Mouse (Mus musculus) gastrocnemius, postnatal 10 days (tissue): ENCODE measurements around the gene Npas3. TPM values are rescaled to one million over a fixed set of nuclear protein-coding genes. Genes with fewer than 3 reads are reported as not detected.

Experiments used
- DNase-seq: peaks from one replicate; pipeline ENCODE4 v3.0.0; 2021; ENCODE audit warnings: mixed read lengths
- total RNA-seq, 2 experiments: library from RNA; stranded (reverse); gene quantifications; 2 replicates each; pipeline ENCODE4 v1.2.3; 2021

The Npas3 gene
- total RNA-seq, 2 experiments from 2014 or later, result 2.6 to 4.8 TPM

DNA sequence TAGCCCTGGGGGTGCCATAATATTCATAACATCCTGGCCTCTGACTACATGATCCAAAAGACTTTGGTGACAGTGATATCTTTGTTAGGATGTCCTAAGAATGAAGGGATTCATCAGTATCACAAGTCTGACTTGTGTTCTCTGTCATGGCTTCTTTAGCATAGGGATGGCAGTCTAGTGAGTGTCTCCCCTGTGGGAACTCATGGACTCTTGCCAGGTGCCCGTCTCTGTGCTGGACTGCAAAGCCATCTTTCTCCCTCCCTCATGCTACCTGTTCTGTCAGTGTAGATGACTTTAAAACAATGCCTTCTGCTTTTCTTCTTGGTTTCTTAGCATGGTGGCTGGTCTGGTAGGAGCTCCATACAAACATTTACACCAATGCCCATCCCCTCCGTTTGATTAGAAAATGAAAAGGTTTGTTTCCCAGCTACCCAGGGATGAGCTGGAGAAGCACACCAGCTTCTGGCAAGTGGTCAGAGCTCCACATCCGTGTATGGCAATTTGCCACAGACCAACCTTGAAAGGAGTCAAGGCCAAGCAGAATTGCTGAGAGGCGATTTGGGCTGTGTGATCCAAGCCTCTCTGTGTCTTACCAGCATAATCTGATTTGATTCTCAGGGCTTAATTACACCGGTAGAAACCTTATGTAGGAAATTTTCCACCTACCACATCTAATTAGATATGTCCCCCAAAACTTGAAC, 616.1 kb downstream of the Npas3 start:
- no peak for DNase-seq

DNA sequence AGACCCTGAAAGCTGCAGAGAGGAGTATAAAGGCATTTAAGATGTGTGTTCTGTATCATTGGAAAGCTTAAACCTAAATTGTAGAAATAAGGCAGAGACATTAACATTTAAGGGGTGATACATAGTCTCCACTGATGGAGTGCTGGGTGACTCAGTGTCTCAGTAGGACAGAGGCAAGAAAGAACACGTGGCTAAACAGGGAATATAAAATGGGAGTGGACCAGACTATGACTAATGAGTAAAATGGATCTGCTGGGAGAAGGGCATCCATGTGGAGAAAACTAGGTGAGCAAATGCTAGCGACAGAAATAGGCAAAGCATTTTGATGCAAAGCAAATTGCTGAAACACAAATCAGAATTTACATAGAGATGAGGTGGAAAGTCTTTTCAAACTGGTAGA, 617.2 kb downstream of the Npas3 start:
- DNase-seq, result no peak

DNA sequence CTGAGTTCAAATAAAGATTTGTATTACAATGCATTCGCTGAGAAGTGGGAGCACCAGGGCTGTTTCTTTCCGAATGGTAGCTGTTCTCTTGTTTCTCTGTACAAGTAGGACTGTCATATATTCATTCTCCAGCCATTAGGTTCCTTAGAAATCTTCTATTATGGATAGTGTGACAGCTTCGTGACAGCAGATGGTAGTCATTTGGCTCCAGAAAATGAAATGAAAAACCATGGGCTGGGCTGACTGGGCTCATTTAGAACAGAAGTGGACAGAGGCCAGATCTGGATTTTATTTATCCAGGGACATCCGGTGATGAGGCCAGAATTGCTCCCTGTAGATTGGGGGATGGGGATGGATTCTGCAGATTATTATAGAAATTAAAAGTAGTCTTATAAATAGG, 621.5 kb downstream of the Npas3 start:
- no peak for DNase-seq

DNA sequence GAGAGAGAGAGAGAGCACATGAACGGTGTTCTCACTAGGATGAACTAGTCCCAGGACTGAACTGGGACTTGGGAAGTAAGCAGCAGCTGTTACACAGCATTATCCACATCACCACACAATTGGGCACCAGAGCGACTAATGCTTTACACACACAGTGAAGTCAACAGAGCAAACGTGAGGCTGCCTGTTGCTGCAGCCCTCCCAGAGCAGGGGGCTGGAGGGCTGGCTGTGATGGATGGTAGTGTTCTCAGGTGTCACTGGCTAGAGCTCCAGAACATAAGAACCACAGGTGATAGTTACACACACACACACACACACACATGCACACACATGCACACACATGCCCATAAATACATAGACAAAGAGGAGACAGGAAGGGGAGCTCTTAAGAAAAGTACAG, 626.7 kb downstream of the Npas3 start:
- no peak for DNase-seq

DNA sequence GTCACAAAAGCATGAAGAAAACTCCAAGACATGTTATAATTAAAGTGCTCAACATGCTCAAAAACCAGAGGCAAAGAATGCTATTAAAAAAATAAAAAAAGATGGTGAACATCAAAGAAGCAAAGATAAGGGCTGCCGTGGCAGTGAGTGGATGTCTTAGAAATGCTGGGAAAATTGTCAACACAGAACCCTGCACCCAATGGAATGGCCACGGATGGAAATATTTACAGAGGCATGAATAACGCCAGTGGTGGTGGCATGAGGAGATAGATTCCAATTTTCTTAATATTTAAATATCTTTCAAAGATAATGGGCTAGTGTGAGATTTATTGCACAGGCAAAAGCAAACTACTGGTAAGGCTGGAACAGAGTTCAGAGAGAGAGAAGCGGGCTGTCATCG, 628.2 kb downstream of the Npas3 start:
- no peak for DNase-seq

DNA sequence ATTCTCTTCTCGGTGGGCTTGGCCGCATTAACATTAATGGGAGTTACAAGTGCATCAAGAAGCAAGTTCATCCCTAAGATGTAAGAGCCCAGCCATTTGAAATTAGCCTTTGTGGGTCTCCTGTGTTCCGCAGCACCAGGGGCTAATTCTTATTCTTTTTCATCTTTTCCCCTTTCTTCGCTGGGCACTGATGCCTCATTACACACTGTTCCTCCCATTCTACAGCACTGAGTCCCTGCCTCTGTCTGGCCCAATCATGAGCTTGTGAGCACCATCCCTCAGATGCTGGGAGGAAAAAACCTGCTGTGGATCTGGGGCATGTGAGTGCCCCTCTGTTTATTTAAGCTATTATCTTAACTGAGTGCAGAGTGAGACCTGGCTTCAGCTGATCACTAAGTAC, 633.2 kb downstream of the Npas3 start:
- DNase-seq, result no peak

DNA sequence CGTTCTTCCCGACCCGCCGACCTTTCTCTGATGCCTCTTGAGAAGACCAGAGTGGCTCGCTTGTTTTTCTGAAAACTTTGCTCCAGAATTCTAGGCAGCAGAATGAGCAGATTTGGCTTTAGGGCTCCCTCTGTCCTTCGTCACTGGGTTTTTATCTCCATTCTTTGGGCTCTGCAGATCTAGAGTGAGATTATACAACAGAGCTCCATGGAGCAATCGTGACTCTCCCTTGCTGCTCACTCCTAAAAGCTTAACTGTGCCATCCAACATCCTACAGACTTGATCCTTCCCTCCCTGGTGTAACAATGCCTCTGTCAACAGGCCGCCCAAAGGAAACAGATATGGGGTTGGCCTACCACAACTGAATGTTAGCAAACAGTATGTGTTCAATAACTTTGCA, 634.4 kb downstream of the Npas3 start:
- no peak for DNase-seq

DNA sequence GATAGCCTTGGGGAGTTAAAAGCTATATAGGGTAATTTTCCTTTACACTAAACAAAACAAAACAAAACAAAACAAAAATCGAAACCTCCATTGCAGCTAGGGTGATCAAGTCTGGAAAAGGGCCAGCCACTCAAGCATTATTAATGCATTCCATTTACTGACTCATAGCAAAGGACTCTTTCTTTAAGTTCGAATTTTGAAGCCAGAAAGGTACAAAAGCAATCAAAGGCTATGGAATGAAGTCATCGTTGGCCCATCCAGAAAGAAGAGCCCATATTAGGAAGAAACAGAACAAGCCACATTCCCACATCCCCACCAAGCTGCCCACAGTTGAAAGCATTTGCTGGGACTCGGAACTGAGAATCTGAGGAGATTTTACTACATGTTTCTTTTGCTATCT, 640.1 kb downstream of the Npas3 start:
- DNase-seq, result no peak

DNA sequence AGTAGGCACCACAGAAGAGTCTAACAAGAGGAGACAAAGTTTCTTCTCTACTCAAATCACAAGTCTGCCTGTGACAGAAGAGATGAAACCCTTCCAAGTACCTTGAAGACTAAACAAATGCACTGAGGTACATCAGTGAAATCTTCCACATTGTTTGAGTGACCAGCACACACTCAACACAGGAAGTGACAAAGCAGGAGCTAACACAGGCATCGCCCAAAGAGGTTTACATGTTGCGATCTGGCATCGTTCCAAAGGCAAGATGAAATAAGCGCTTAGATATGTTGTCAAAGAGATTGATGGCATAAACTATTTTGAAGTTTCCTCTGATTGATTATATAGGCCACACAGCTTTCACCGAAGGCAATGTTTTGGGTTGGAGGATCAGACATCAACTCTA, 647.4 kb downstream of the Npas3 start:
- no peak for DNase-seq

DNA sequence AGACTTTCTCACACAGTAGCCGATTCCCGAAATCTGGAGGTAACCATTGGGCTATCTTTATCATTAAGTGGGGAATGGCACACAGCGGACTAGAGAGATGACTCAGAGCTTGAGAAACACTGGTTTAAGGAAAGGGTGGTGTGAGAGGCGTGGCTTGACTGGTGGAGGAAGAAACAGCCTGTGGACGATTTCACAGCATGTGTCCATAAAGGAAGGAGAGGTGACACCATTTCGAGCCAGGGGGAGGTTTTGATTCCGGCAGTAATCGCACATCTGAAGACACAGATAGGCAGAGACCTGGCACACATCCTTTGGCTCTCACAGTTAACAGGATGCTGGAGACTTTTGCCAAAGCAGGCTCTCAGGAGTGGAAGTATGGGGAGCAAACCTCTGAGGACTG, 660.3 kb downstream of the Npas3 start:
- no peak for DNase-seq

DNA sequence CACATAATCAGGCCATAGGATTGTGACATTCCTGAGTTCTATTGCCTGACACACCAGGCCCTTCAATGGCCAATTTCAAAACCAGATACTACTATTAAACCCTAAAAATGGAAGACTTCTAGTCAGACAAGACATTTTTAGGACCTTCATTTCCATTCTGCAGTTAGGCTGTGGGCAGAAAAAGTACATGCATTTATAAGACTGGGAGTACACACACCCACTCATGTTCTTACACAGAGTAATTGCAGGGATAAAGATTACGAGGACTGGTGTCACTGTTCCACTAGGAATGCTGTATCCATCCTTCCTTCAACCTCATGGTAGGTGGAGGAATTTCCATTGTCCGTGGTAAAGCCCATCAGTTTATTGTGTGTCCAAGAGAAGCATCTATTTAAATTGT, 661.7 kb downstream of the Npas3 start:
- no peak for DNase-seq

DNA sequence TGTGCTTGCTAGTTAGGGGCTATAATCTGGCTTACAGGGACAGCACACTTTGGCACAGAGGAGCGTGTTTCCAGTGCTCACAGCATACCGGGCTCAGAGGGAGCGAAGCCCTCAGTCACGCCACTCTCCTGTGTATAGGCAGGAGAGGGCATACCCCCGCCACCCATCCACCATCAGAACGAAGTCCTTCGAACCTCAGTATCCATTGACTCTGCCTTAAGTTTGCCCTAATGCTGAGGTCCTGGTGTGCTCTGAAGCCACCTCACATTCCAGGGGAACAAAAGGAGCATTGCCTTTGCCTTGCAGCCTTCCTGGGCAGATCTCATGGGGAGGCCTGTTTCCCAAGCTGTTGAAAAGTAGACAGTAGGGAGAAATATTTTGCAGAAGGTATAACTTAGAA, 673.7 kb downstream of the Npas3 start:
- DNase-seq, result no peak

DNA sequence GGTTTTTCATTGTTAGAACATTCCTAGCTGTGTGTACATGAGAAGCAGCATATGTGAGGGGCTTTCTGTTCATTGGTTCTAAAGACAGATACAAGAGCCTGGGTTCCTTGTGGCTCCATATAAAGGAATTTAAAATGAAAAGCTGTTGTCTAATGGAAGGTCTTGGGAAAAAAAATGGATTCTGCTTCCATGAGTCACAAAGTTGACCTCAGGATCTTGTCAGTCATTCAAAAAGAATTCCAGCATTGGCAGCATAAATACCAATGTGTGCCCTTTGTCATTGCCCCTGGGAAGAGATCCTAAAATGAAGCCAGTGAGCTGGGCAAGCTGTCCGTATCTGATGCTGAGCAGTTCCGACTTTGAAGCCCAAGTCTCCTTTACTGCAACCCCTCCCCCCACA, 700.3 kb downstream of the Npas3 start:
- DNase-seq, result no peak

DNA sequence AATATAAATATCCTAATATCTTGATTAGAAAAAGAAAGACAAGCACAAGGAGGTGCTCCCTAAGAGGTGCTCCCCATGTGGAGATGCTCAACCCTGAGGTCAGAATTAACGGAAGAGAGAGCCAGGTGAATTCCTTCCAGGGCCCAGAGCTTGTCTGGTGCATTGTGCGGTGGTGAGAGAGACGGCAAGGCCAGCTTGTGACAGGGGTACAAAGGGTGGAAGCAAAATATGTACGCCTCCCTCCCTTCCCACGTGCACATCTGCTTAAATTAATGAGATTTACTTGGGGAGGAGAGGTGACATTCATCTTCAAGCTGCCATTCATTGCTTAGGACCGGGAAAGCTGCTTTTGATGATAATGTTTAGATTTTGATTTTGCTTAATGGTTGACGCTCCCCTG, 713.5 kb downstream of the Npas3 start:
- no peak for DNase-seq

DNA sequence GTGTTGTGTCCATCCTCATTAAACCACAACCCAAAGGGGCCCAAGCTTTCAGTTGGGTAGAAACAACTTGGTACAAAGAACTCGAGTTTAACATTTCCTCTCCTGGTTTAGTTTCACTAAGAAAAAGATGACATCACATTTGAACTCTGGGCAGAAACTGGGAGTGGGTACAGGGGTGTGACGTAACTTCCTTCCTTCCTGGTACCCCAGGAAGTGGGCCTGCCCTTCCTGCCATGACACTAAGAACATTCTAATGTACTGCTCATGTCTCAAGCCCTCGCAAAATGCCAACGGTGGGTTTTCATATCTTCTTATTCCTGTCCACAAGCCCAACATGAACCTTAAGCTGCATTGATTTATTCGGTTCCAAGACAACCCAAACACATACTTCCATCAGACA, 715.1 kb downstream of the Npas3 start:
- DNase-seq, result no peak

DNA sequence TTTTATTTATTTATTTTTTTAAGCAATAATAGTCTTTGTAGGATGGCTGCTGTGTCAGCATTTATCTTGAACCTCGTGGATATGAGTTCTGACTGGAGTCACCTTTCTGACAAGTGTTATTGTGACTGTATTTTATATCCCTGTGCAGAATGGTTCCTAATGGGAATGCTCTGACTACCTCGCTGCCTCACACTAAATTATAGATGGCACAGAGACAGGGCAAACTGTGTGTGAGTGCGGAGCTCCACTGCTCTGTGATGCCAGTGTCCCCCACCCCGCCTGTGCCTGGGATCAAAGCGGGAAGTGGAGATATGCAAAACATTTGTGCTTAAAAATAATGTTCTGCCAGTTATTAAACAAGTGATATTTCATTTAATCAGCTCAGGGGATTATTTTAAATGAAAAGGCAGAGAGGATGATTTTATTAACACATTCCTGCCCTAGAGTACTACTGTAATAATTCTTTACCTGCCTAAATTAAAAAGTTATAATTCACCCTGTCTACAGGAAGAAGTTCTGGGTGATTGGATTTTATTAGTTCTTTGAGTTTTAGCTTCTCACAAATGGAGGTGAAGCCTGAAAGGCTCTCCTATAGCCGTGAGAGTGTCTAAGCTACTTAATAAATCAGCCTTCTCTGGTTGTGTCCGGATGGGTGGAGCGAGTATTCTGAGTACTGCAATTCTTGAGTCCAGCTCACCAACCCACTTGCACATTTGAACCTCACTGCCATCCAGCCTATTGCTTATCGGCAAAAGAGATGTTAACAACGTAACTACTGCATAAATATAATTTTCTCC, 721.1 kb downstream of the Npas3 start:
- DNase-seq, result no peak

DNA sequence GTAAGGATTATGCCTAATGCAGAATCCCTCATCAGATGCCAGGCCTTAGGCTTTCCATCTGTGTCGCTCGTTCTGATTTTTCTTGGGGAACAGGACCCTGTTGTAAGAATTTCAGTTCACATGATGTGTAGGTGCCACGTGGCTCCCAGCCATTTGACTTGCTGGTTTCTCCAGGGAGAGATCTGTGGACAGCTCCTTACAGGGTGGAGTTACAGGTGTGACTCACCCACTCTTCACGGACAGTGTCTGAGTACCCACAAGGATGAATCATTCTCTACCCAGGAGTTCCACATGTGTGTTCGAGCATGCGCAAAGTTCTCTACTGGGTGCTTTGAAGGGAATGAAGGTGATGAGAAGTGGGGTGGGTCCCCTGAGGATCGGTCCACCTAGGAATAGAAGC, 722.2 kb downstream of the Npas3 start:
- DNase-seq, result no peak

DNA sequence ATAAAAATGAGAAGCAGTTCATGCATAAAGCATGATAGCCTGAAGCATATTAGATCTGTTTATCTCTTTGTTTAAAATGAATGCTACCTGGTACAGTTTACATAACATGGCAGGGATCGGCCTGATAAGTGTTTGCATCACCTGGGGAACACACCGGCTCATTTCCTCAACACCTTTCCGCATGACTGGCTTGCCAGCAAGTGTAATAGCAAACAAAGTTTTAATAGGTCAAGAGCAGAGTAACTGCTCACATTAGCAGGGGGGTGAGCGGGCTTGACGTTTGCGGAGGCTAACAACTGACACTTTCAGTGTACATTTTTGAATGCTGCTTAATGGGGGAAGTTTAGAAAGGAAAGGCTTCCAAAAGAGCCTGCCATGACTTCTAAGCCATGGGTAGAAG, 724.9 kb downstream of the Npas3 start:
- no peak for DNase-seq

DNA sequence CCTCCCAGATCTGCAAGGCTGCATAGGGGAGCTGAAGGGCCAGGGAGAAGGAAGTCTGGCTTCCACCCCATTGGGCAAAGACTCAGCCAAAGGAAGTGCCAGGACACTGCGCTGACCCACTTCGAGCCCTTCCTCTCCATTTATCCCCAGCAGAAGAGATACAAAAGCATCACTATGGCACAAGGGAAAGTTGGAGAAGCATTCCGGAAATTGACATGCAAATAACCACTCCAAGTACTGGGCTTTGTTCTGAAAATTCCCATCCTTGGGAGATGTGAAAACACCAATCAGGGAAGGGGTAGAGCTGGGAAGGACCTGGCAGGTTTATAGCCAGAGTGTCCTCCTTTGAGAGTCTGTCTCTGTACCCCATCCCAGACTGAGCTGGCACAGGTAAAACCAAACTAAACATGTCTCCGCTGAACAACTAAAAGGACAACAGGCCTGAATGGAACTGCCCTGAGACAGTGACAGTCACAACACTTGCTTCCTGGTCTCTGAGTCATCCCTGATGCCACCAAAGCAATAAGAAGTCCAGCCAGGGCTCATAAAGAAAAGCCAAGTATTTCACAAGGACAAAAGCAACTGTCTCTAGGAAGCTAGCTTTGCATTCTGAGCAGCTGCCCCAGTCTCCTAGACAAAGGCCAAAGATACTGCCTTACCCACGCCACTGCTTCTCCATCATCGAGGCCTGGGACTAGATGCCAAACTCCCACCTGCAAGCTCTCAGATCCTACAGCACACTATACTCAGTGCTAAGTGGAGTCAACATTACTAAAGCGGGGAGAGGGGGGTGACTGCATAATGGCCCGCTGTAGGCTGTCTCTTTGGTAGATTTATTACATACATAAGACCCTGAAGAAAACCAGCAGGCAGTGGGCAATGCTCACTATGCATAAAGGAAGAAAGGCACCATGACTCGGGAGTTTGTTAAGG, 733.4 kb downstream of the Npas3 start:
- no peak for DNase-seq

DNA sequence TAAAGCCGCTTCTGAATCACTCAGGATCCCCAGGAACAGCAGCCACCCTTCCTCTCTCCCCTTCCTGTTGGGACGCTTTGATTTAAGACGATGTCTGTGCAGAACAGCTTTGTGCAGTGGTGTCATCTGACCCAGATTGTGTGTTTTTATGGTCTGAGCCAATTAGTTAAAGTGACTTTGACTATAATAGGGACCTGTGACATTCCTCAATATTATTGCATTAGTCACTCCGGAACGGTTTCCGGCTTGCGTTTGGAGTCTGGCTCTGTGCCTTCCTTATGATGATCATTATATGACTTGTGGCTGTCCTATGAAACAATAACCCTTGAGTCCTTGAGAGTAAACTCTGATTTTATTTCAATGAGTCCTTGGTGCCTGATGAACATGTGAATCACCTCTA, 735.5 kb downstream of the Npas3 start:
- no peak for DNase-seq

DNA sequence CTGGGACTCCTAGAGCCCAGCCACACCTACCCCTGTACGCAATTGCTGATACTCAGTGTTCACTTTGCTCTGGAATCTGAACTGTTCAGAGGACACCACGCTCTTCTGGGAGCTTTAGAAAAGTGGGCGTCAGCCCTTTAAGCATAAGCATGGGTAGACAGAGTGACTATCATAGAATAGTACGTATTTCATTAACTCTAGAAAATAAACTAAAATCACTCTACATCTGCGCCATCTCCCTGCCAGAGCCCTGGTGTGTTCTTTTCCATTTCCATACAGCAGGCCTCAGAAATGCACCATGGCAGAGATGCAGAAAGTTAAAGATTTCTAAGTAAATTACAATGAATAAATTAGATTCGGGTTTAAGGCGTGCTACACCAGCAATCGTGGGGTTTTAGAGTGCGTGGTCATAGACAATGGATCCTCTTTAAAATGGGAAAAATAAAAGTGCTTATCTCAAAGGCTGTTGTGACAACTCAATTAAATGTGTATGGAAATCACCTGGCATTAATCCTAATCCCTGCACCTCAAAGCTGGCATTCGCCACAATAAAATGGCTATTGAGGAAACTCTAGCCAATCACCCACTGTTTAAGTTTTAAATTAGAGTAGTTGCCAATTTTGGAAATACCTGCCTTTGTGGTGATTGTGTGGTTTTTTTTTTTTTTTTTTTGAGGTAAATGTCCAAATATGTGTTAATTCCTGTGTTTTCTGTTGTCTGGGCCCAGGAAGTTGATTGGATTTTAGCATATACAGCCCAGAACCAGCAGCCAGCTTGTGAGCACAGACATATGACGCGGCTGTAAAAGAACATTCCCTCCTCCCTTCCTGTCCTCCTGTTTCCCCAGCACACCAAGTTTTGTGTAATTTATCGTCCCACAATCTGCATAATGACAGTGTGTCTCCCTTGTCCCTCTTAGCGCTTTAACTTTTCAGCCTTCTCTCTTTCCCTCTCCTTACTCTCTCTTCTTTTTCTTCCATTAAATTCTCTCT, 737.7 kb downstream of the Npas3 start:
- no peak for DNase-seq

DNA sequence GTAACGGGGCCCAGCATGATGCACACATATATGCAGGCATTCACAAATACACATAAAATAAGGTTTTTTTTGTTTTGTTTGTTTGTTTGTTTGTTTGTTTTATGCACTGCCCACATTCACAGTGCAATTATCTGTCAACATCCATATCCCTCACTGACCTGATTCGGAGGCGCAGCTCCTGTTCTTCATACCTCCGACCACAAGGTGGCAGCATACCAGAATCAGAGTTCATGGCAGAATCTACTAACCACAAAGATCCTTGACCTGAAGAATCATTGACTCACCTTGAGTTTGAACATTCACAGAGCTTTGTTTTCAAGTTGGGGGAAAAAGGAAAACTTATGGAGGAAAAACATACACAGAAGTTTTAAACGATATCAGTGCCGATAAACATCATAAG, 743.9 kb downstream of the Npas3 start:
- DNase-seq, result no peak
